Mouse (Mus musculus) bone marrow, adult 2 months (tissue): ENCODE measurements at regions not wholly inside any gene's neighbourhood (a gene's known extent, or its start where the extent isn't known, plus 50 kb on each side); places are given as distances from the start of the nearest gene placed in this dataset.

Experiments used
- H3K27ac ChIP-seq: fragments of 200-500 bp; 2 replicates; pipeline ENCODE4 v1.5.1; 2012; ENCODE audit warnings: low read depth, mild to moderate bottlenecking, control low read depth, inconsistent platforms, low read length; ENCODE audit not compliant: control insufficient read depth, poor library complexity, insufficient read depth
- H3K4me1 ChIP-seq: fragments of 200-500 bp; 2 replicates; pipeline ENCODE4 v1.6.1; 2011; ENCODE audit warnings: low read length; ENCODE audit not compliant: control insufficient read depth, insufficient read depth
- H3K4me3 ChIP-seq: fragments of 200-500 bp; replicated peaks from 2 replicates; pipeline ENCODE3; 2011; ENCODE audit warnings: mild to moderate bottlenecking, low read depth, low read length, control low read depth; ENCODE audit not compliant: control insufficient read depth
- CTCF ChIP-seq: fragments of 200-500 bp; IDR thresholded peaks from 2 replicates; pipeline ENCODE4 v1.5.1; 2011; ENCODE audit warnings: low read length, control low read depth; ENCODE audit not compliant: control insufficient read depth, insufficient read depth
- POLR2A ChIP-seq: fragments of 200-500 bp; IDR thresholded peaks from 2 replicates; pipeline ENCODE4 v1.6.1; 2011; ENCODE audit warnings: low read depth, mild to moderate bottlenecking, control low read depth, low read length, borderline replicate concordance; ENCODE audit not compliant: control insufficient read depth
- WGBS: fragments of 180-500 bp; shearing (Covaris S2); methylation state at CpG from one replicate; pipeline ENCODE4 v1.1.7; 2018; 5-methylcytosine and 5-hydroxymethylcytosine counted together

- Histone ChIP-seq H3K4me3 (no peak overlapping the region), H3K27ac (no peak overlapping the region), H3K4me1 (no peaks in the 10 kb centered on the region)
- 68% methylated on average over 6 of the region's 6 CpGs for WGBS
- TF ChIP-seq CTCF, result no peak
- no peak for TF ChIP-seq POLR2A
Measured at GRCm38 (mm10) chr11:111743356-111743755, 677.4 kb downstream of the Kcnj2 start.

- Histone ChIP-seq H3K4me1 (no peaks in the 10 kb centered on the region), H3K4me3 (no peak overlapping the region), H3K27ac (no peak overlapping the region)
- 81% methylated on average over 7 of the region's 7 CpGs for WGBS
- TF ChIP-seq CTCF, result no peak
Measured at GRCm38 (mm10) chr11:111747262-111747946, 681.4 kb downstream of the Kcnj2 start.

GRCm38 (mm10) chr11:111747947-111748322 lies 682.0 kb downstream of the Kcnj2 start:
- no peak overlapping the region for H3K27ac ChIP-seq
- 51% methylated on average over 2 of the region's 2 CpGs for whole genome bisulfite sequencing
- H3K4me1 ChIP-seq, result no peaks in the 10 kb centered on the region
- H3K4me3 ChIP-seq, result no peak overlapping the region
- TF ChIP-seq POLR2A (no peak), CTCF (no peak)

- H3K27ac ChIP-seq, result no peak overlapping the region
- no peak for TF ChIP-seq POLR2A
- no peak for TF ChIP-seq CTCF
- 86% methylated on average over 1 of the region's 1 CpGs for WGBS
Measured at GRCm38 (mm10) chr11:111748496-111748895, 682.5 kb downstream of the Kcnj2 start.

GRCm38 (mm10) chr11:111754735-111755134 lies 688.8 kb downstream of the Kcnj2 start:
- H3K4me1 ChIP-seq, result no peaks in the 10 kb centered on the region
- no peak overlapping the region for H3K27ac ChIP-seq
- TF ChIP-seq CTCF (no peak), POLR2A (no peak)
- H3K4me3 ChIP-seq, result no peak overlapping the region
- WGBS, result 86% methylated on average over 2 of the region's 2 CpGs

More at GRCm38 (mm10) chr11:111748496-111748895, 682.5 kb downstream of the Kcnj2 start:
- Histone ChIP-seq H3K4me1 (no peaks in the 10 kb centered on the region), H3K4me3 (no peak overlapping the region)

GRCm38 (mm10) chr11:111763081-111763480 lies 697.1 kb downstream of the Kcnj2 start:
- WGBS, result 85% methylated on average over 3 of the region's 3 CpGs
- Histone ChIP-seq H3K4me3 (no peak overlapping the region), H3K27ac (no peak overlapping the region), H3K4me1 (no peaks in the 10 kb centered on the region)
- TF ChIP-seq CTCF, result no peak
- TF ChIP-seq POLR2A, result no peak

GRCm38 (mm10) chr11:111766371-111767011 lies 700.5 kb downstream of the Kcnj2 start:
- no peak overlapping the region for H3K4me3 ChIP-seq
- H3K27ac ChIP-seq, result no peak overlapping the region
- WGBS, result 49% methylated on average over 6 of the region's 6 CpGs
- TF ChIP-seq POLR2A, result no peak
- TF ChIP-seq CTCF, result no peak
- H3K4me1 ChIP-seq, result no peaks in the 10 kb centered on the region

GRCm38 (mm10) chr11:111767012-111767392 lies 701.0 kb downstream of the Kcnj2 start:
- TF ChIP-seq POLR2A (no peak), CTCF (no peak)
- no peak overlapping the region for H3K27ac ChIP-seq
- 58% methylated on average over 1 of the region's 1 CpGs for WGBS
- no peaks in the 10 kb centered on the region for H3K4me1 ChIP-seq
- no peak overlapping the region for H3K4me3 ChIP-seq

- 39% methylated on average over 2 of the region's 2 CpGs for WGBS
- Histone ChIP-seq H3K27ac (no peak overlapping the region), H3K4me1 (no peaks in the 10 kb centered on the region), H3K4me3 (no peak overlapping the region)
- no peak for TF ChIP-seq POLR2A
- no peak for TF ChIP-seq CTCF
Measured at GRCm38 (mm10) chr11:111774108-111774679, 708.2 kb downstream of the Kcnj2 start.
